Mouse (Mus musculus) heart, embryonic 13.5 days (tissue): ENCODE data around the gene Rpl36a. TPM values are rescaled to one million over a fixed set of nuclear protein-coding genes. Genes with fewer than 3 reads are reported as not detected.
A peak's percentile ranks its signal among the peaks of the same experiment; 100 is the strongest.

Experiments
- ATAC-seq: fragments of 200-750 bp; cut with Nextera tagmentation; 2 replicates; pipeline ENCODE4 v1.8.0; 2017; ENCODE audit warnings: moderate TSS enrichment; ENCODE audit not compliant: insufficient number of reproducible peaks, low FRiP score, low TSS enrichment; ENCODE audit errors: extremely low read depth
- H3K27ac ChIP-seq: fragments of 300-500 bp; sonication (generic); replicated peaks from 2 replicates; pipeline ENCODE4 v1.5.1; 2015; ENCODE audit warnings: moderate library complexity, mild to moderate bottlenecking, inconsistent platforms
- H3K27me3 ChIP-seq: fragments of 300-500 bp; sonication (generic); replicated peaks from 2 replicates; pipeline ENCODE4 v1.6.1; 2015; ENCODE audit warnings: mild to moderate bottlenecking, inconsistent platforms
- H3K36me3 ChIP-seq: fragments of 300-500 bp; sonication (generic); 2 replicates; pipeline ENCODE4 v1.6.1; 2015; ENCODE audit warnings: mild to moderate bottlenecking, inconsistent platforms
- H3K4me1 ChIP-seq: fragments of 300-500 bp; sonication (generic); 2 replicates; pipeline ENCODE4 v1.6.1; 2015; ENCODE audit warnings: inconsistent platforms
- H3K4me2 ChIP-seq: fragments of 300-500 bp; sonication (generic); 2 replicates; pipeline ENCODE4 v1.6.1; 2015; ENCODE audit warnings: inconsistent platforms, mild to moderate bottlenecking, moderate library complexity
- H3K4me3 ChIP-seq: fragments of 300-500 bp; sonication (generic); 2 replicates; pipeline ENCODE4 v1.5.1; 2015; ENCODE audit warnings: moderate library complexity, mild to moderate bottlenecking, inconsistent platforms
- H3K9ac ChIP-seq: fragments of 300-500 bp; sonication (generic); 2 replicates; pipeline ENCODE4 v1.6.1; 2015; ENCODE audit warnings: inconsistent platforms, mild to moderate bottlenecking, moderate library complexity
- H3K9me3 ChIP-seq: fragments of 300-500 bp; sonication (generic); 2 replicates; pipeline ENCODE4 v1.6.1; 2016; ENCODE audit warnings: inconsistent platforms
- WGBS: fragments of 180-500 bp; shearing (Covaris S2); methylation state at CpG from one replicate; pipeline ENCODE4 v1.1.7; 2015; ENCODE audit warnings: mixed read lengths; 5-methylcytosine and 5-hydroxymethylcytosine counted together
- polyA plus RNA-seq: library from polyadenylated mRNA; unstranded; fragments of >200 nt; fragmentation: Nextera tagmentation; extraction: Ambion mirVana; gene quantifications from 2 replicates; pipeline ENCODE4 v1.2.1, GENCODE M21; 2015

Gene Rpl36a
- polyA plus RNA-seq, 1 experiment from 2014 or later: 261 TPM

GRCm38 (mm10) chrX:134566536-134567222 is 18.8 kb upstream of the Rpl36a start:
- Histone ChIP-seq H3K9me3 (no peaks in the 10 kb centered on the region), H3K27ac (no peak overlapping the region), H3K4me2 (no peak overlapping the region), H3K9ac (no peak overlapping the region), H3K27me3 (no peaks in the 10 kb centered on the region), H3K4me3 (no peak overlapping the region), H3K4me1 (no peaks in the 10 kb centered on the region), H3K36me3 (no peaks in the 10 kb centered on the region)
- 68% methylated on average over 8 of the region's 8 CpGs for WGBS
- ATAC-seq: no peak

GRCm38 (mm10) chrX:134577896-134578295 is 7.6 kb upstream of the Rpl36a start:
- H3K27me3 ChIP-seq: no peaks in the 10 kb centered on the region; the same call in 1 of the 2 replicates
- no peak for ATAC-seq
- 79% methylated on average over 4 of the region's 4 CpGs for WGBS
- H3K4me2 ChIP-seq: no peak overlapping the region
- no peaks in the 10 kb centered on the region for H3K36me3 ChIP-seq
- H3K27ac ChIP-seq: no peak overlapping the region
- H3K4me3 ChIP-seq: no peak overlapping the region
- H3K4me1 ChIP-seq: no peaks in the 10 kb centered on the region
- H3K9me3 ChIP-seq: no peaks in the 10 kb centered on the region
- no peak overlapping the region for H3K9ac ChIP-seq

- H3K27me3 ChIP-seq: no peaks in the 10 kb centered on the region
- H3K9me3 ChIP-seq: no peaks in the 10 kb centered on the region
- 73% methylated on average over 14 of the region's 14 CpGs for WGBS
- no peak overlapping the region for H3K9ac ChIP-seq
- H3K4me2 ChIP-seq: no peak overlapping the region
- H3K4me1 ChIP-seq: peaks cover 2% of the 10 kb centered on the region; the same call in 1 of the 2 replicates
- ATAC-seq: no peak
- H3K4me3 ChIP-seq: no peak overlapping the region
- H3K27ac ChIP-seq: no peak overlapping the region
- no peaks in the 10 kb centered on the region for H3K36me3 ChIP-seq
Observed at GRCm38 (mm10) chrX:134580528-134581305, 4.7 kb upstream of the Rpl36a start.

- Histone ChIP-seq H3K4me3 (no peak overlapping the region), H3K9me3 (no peaks in the 10 kb centered on the region), H3K4me1 (peaks cover 8% of the 10 kb centered on the region), H3K27me3 (no peaks in the 10 kb centered on the region), H3K36me3 (peaks cover 3% of the 10 kb centered on the region), H3K4me2 (no peak overlapping the region), H3K9ac (no peak overlapping the region), H3K27ac (no peak overlapping the region)
- WGBS: 70% methylated on average over 10 of the region's 11 CpGs
- no peak for ATAC-seq
Observed at GRCm38 (mm10) chrX:134582270-134582669, 3.2 kb upstream of the Rpl36a start.

- no peaks in the 10 kb centered on the region for H3K27me3 ChIP-seq
- H3K27ac ChIP-seq: no peak within 1 kb of the TSS
- H3K4me2 ChIP-seq: no peak within 1 kb of the TSS
- no peaks in the 10 kb centered on the region for H3K9me3 ChIP-seq
- no peak within 1 kb of the TSS for H3K4me3 ChIP-seq
- H3K4me1 ChIP-seq: peaks cover 8% of the 10 kb centered on the region
- no peak within 1 kb of the TSS for H3K9ac ChIP-seq
- 78% methylated on average over 10 of the region's 11 CpGs for WGBS
- no peak for ATAC-seq
- H3K36me3 ChIP-seq: peaks cover 11% of the 10 kb centered on the region
Observed at GRCm38 (mm10) chrX:134582888-134583669, 2.4 kb upstream of the Rpl36a start, which contains the start of gene Btk. Gene Btk, minus strand, starts transcription at chrX:134583570.

- peaks cover 28% of the 10 kb centered on the region for H3K36me3 ChIP-seq
- peak overlapping the region; percentile 74 for H3K4me2 ChIP-seq
- peak overlapping the region; percentile 63 for H3K4me3 ChIP-seq
- ATAC-seq: no peak
- no peaks in the 10 kb centered on the region for H3K9me3 ChIP-seq
- peak overlapping the region; percentile 88 for H3K9ac ChIP-seq
- WGBS: 22% methylated on average over 8 of the region's 8 CpGs
- H3K27ac ChIP-seq: peak overlapping the region; percentile 87
- peaks cover 8% of the 10 kb centered on the region for H3K4me1 ChIP-seq
- no peaks in the 10 kb centered on the region for H3K27me3 ChIP-seq
Observed at GRCm38 (mm10) chrX:134586447-134586846, 993 bp downstream of the Rpl36a start.

GRCm38 (mm10) chrX:134588261-134588660 is 2.8 kb downstream of the Rpl36a start:
- 76% methylated on average over 4 of the region's 4 CpGs for whole genome bisulfite sequencing
- no peaks in the 10 kb centered on the region for H3K9me3 ChIP-seq
- peaks cover 8% of the 10 kb centered on the region for H3K4me1 ChIP-seq
- no peak overlapping the region for H3K4me2 ChIP-seq
- peaks cover 28% of the 10 kb centered on the region for H3K36me3 ChIP-seq
- H3K4me3 ChIP-seq: no peak overlapping the region
- no peak for ATAC-seq
- no peak overlapping the region for H3K27ac ChIP-seq
- no peak overlapping the region for H3K9ac ChIP-seq
- no peaks in the 10 kb centered on the region for H3K27me3 ChIP-seq

- WGBS: 79% methylated on average over 3 of the region's 3 CpGs
- ATAC-seq: no peak
- H3K4me3 ChIP-seq: no peak overlapping the region
- H3K4me1 ChIP-seq: peaks cover 8% of the 10 kb centered on the region
- H3K36me3 ChIP-seq: peaks cover 28% of the 10 kb centered on the region
- H3K4me2 ChIP-seq: no peak overlapping the region
- no peak overlapping the region for H3K9ac ChIP-seq
- H3K9me3 ChIP-seq: no peaks in the 10 kb centered on the region
- H3K27ac ChIP-seq: no peak overlapping the region
- no peaks in the 10 kb centered on the region for H3K27me3 ChIP-seq
Observed at GRCm38 (mm10) chrX:134588997-134589396, 3.5 kb downstream of the Rpl36a start.

- no peak overlapping the region for H3K9ac ChIP-seq
- H3K27me3 ChIP-seq: no peaks in the 10 kb centered on the region
- peaks cover 7% of the 10 kb centered on the region for H3K4me1 ChIP-seq
- no peak overlapping the region for H3K27ac ChIP-seq
- no peaks in the 10 kb centered on the region for H3K9me3 ChIP-seq
- peaks cover 28% of the 10 kb centered on the region for H3K36me3 ChIP-seq
- H3K4me3 ChIP-seq: no peak overlapping the region
- no peak for ATAC-seq
- 53% methylated on average over 5 of the region's 5 CpGs for WGBS
- no peak overlapping the region for H3K4me2 ChIP-seq
Observed at GRCm38 (mm10) chrX:134589836-134590235, 4.4 kb downstream of the Rpl36a start.

GRCm38 (mm10) chrX:134599922-134600565 is 14.6 kb downstream of the Rpl36a start:
- H3K9me3 ChIP-seq: no peaks in the 10 kb centered on the region
- 0 out of 2 replicates have a peak, but pooled peaks cover 2% of the 10 kb centered on the region for H3K36me3 ChIP-seq
- H3K4me3 ChIP-seq: peak overlapping the region; percentile 61
- peaks cover 11% of the 10 kb centered on the region for H3K4me1 ChIP-seq
- peak overlapping the region; percentile 75 for H3K27ac ChIP-seq
- peak overlapping the region; percentile 79 for H3K9ac ChIP-seq
- no peak for ATAC-seq
- no peaks in the 10 kb centered on the region for H3K27me3 ChIP-seq
- peak overlapping the region; percentile 71 for H3K4me2 ChIP-seq
- WGBS: 24% methylated on average over 10 of the region's 10 CpGs
